Mouse (Mus musculus) C2C12 (cell line): ENCODE results near the gene Cenpk. TPM values are rescaled to one million over a fixed set of nuclear protein-coding genes. Genes with fewer than 3 reads are reported as not detected.
A peak's percentile ranks its signal among the peaks of the same experiment; 100 is the strongest.
"Not testable (repeated sequence)": the region's sequence is repeated elsewhere in the genome, so short reads cannot be mapped to it uniquely, and the experiment has no call there.

Source experiments
- H3K27me3 ChIP-seq: one replicate; pipeline ENCODE4 v1.6.1; 2011; ENCODE audit not compliant: control insufficient read depth, insufficient read depth, insufficient read length
- H3K36me3 ChIP-seq: one replicate; pipeline ENCODE4 v1.6.1; 2011; ENCODE audit not compliant: control insufficient read depth, insufficient read depth
- H3K4me3 ChIP-seq: one replicate; pipeline ENCODE4 v1.5.1; 2011; ENCODE audit warnings: mild to moderate bottlenecking, control low read depth; ENCODE audit not compliant: poor library complexity, insufficient read depth, severe bottlenecking
- H3K79me2 ChIP-seq: one replicate; pipeline ENCODE4 v1.6.1; 2011; ENCODE audit not compliant: control insufficient read depth, insufficient read depth
- H3K79me3 ChIP-seq: one replicate; pipeline ENCODE4 v1.6.1; 2011; ENCODE audit warnings: low read depth, control low read depth
- H3ac ChIP-seq: one replicate; pipeline ENCODE3; 2011; ENCODE audit warnings: low read depth; ENCODE audit not compliant: control insufficient read depth, insufficient read length
- CEBPB ChIP-seq: IDR thresholded peaks from one replicate; pipeline ENCODE4 v1.6.1; 2011; ENCODE audit warnings: low read depth, mild to moderate bottlenecking, control low read depth, moderate library complexity
- CTCF ChIP-seq: IDR thresholded peaks from one replicate; pipeline ENCODE4 v1.5.1; 2011; ENCODE audit not compliant: control insufficient read depth, insufficient read depth, insufficient read length
- FOSL1 ChIP-seq: IDR thresholded peaks from one replicate; pipeline ENCODE4 v1.8.0; 2011; ENCODE audit warnings: mild to moderate bottlenecking, low read length; ENCODE audit not compliant: poor library complexity, insufficient read depth, severe bottlenecking
- MAX ChIP-seq: IDR thresholded peaks from one replicate; pipeline ENCODE4 v1.6.1; 2011; ENCODE audit warnings: mild to moderate bottlenecking, control low read depth
- MYOD1 ChIP-seq: IDR thresholded peaks from one replicate; pipeline ENCODE4 v1.6.1; 2011; ENCODE audit warnings: low read depth; ENCODE audit not compliant: control insufficient read depth, insufficient read length
- MYOG ChIP-seq: IDR thresholded peaks from one replicate; pipeline ENCODE4 v1.6.1; 2011; ENCODE audit not compliant: control insufficient read depth, insufficient read length; ENCODE audit errors: extremely low read depth
- USF1 ChIP-seq: IDR thresholded peaks from one replicate; pipeline ENCODE4 v1.6.1; 2011; ENCODE audit warnings: low read depth, mild to moderate bottlenecking, control low read depth, moderate library complexity
- long read RNA-seq, 2 experiments: library from polyadenylated mRNA; unstranded; transcript quantifications; one replicate each; pipeline ENCODE4 v2.0.0; 2019 to 2020
- polyA plus RNA-seq: library from polyadenylated mRNA; unstranded; fragments of >200 nt; fragmentation: generic; extraction: Trizol; gene quantifications from one replicate; pipeline ENCODE4 v1.2.1, GENCODE M21; 2012; ENCODE audit warnings: missing spikeins

Cenpk gene
- 12.6 TPM for polyA plus RNA-seq
- long read RNA-seq, experiment 1, partial matches to known transcripts = 4 of 22 reads
- long read RNA-seq, experiment 1, other reads (novel, unspliced or antisense) = 18 of 22 reads
- long read RNA-seq, experiment 2, partial matches to known transcripts = 1 of 6 reads
- long read RNA-seq, experiment 2, other reads (novel, unspliced or antisense) = 5 of 6 reads

DNA sequence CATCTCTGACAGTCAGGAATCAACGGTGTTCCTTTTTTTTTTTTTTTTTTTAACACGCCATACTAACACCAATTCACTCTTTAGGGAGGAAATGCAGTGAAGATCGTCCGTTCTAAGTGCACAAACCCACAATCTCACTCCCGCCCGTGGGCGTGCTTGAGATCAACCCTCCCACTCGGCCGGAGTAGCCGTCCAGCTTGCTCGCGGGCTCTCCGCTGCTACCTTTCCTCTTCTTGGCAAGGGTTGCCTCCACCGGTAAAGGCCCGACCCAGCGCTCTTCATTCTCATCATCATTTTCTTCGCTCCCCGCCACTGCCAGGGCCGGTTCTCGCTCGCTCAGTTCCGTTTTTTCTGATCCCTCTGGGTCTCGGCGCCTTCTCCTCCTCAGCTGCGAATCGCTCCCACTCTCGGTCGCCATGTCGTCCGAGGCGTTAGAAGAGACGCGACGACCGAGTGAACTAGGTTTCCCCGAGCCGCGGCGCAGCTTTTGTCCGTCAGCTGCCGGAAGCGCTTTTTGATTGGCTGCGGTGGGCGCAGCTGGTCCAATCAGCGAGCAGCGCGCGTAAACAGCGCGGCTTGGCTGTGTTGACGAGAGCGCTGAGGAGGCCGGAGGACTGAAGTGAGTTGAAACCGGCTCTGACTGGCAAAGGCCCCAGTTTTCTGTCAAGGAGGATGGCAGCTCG lies at the start of gene Cenpk, which contains the start of gene Ppwd1:
Cenpk (plus strand) TSS at position 228 of the 683 bp plus-strand sequence.
Ppwd1 (minus strand) TSS at position 460 of the 683 bp plus-strand sequence.
- TF ChIP-seq CEBPB (no peak), MAX (peak; percentile 82), MYOD1 (no peak)
- Histone ChIP-seq H3ac (peak within 1 kb of the TSS; percentile 87), H3K79me2 (peaks cover 62% of the 10 kb centered on the region)

DNA sequence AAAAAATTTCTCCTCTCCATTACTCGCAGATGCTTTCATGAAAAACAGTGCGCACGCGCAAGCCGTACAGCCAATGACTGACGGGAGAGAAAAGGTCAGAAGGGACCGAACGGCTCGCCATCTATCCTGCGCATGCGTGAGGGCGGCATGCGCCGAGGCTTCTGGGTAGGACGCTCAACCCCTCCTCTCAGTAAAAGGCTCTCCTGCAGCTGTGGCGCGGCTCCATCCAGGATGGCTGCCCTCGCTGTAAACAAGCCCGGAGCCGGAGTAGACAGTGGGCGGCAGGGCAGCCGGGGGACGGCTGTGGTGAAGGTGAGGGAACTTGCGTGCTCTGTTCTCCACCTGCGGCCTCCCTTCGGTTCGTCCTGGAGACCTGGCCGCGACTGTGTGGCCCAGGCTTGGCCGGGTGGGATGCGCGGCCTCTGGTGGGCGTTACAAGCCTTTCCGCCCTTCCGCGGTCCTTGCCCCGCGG lies 49.7 kb upstream of the Cenpk start, which contains the start of gene Trim23:
Trim23 (plus strand) TSS at position 148 of the 472 bp plus-strand sequence.
- TF ChIP-seq MYOD1 = no peak
- no peak for TF ChIP-seq CTCF
- peak; percentile 49 for TF ChIP-seq MAX
- no peak for TF ChIP-seq FOSL1
- no peak for TF ChIP-seq MYOG
- no peak for TF ChIP-seq CEBPB
- TF ChIP-seq USF1 = peak; percentile 21
- no peaks in the 10 kb centered on the region for H3K27me3 ChIP-seq
- H3K79me3 ChIP-seq = peaks cover 41% of the 10 kb centered on the region
- peaks cover 10% of the 10 kb centered on the region for H3K36me3 ChIP-seq
- H3K79me2 ChIP-seq = peaks cover 60% of the 10 kb centered on the region
- peak within 1 kb of the TSS; percentile 98 for H3ac ChIP-seq
- H3K4me3 ChIP-seq = peak within 1 kb of the TSS; percentile 92

More for the DNA sequence above, at the start of gene Cenpk, which contains the start of gene Ppwd1:
- Histone ChIP-seq H3K79me3 (peaks cover 30% of the 10 kb centered on the region), H3K4me3 (peak within 1 kb of the TSS; percentile 78), H3K36me3 (peaks cover 16% of the 10 kb centered on the region), H3K27me3 (no peaks in the 10 kb centered on the region)

DNA sequence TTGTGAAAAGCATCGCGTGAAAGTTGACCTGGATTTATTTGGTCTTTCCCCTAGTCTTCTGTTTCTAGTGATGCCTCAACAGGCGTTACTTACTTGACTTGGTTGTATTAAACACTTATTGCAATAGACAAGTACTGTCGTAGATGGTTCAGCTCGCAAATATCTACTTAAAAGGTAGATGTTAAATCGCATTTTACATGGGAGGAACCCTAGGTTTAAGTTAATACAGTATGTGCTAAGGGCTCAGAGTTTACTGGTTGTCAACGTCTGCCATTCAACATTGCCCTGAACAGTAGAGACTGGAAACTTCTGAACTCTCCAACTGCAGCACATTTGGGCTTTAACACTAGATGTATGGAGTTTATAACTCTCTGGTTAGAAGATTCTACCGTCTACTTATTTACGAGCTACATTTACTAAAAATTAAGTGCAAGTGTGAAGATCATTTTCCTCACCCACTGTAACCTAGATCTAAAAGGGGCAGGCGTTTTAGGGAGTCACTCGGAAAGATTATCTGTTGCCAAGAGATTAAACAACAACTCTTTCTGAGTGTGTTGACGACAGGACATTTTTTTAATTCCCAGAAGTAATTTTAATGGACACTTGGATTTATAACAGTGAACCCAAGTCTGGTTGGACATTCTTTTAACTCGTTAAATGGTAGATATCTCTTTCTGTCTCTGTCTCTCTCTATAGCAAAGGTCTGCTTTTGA lies 49.1 kb upstream of the Cenpk start:
- peak overlapping the region; percentile 92 for H3K4me3 ChIP-seq
- peaks cover 56% of the 10 kb centered on the region for H3K79me2 ChIP-seq
- H3K36me3 ChIP-seq = peaks cover 11% of the 10 kb centered on the region
- no peaks in the 10 kb centered on the region for H3K27me3 ChIP-seq
- H3ac ChIP-seq = peak overlapping the region; percentile 98
- H3K79me3 ChIP-seq = peaks cover 38% of the 10 kb centered on the region
- no peak for TF ChIP-seq MAX

DNA sequence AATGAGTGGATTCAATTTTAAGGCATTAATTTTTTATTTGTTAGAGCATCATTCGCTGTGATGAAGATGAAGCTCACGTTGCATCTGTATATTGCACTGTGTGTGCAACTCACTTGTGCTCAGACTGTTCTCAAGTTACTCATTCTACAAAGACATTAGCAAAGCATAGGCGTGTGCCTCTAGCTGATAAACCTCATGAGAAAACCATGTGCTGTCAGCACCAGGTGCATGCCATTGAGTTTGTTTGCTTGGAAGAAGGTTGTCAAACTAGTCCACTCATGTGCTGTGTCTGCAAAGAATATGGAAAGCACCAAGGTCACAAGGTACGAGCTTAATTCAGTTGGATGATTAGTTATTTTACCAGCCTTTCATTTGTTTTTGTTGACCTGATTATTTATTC lies 41.1 kb upstream of the Cenpk start:
- H3ac ChIP-seq = no peak overlapping the region
- H3K27me3 ChIP-seq = no peaks in the 10 kb centered on the region
- TF ChIP-seq MYOG (no peak), CEBPB (no peak), FOSL1 (no peak), MYOD1 (no peak), CTCF (no peak), USF1 (no peak), MAX (no peak)
- H3K4me3 ChIP-seq = no peak overlapping the region
- H3K79me3 ChIP-seq = no peaks in the 10 kb centered on the region
- no peaks in the 10 kb centered on the region for H3K79me2 ChIP-seq
- H3K36me3 ChIP-seq = peaks cover 43% of the 10 kb centered on the region

DNA sequence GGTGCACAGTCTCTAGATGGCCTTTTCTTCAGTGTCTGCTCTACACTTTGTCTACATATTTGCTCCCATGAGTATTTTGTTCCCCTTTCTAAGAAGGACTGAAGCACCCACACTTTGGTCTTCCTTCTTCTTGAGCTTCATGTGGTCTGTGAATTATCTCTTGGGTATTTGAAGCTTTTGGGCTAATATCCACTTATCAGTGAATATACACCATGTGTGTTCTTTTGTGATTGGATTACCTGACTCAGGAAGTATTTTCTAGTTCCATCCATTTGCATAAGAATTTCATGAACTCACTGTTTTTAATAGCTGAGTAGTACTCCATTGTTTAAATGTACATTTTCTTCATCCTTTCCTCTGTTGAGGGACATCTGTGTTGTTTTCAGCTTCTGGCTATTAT lies 32.5 kb upstream of the Cenpk start:
- not testable (repeated sequence) for H3K79me3 ChIP-seq, H3K27me3 ChIP-seq, H3K79me2 ChIP-seq, H3K4me3 ChIP-seq, H3ac ChIP-seq
- H3K36me3 ChIP-seq = peaks cover 39% of the 10 kb centered on the region

DNA sequence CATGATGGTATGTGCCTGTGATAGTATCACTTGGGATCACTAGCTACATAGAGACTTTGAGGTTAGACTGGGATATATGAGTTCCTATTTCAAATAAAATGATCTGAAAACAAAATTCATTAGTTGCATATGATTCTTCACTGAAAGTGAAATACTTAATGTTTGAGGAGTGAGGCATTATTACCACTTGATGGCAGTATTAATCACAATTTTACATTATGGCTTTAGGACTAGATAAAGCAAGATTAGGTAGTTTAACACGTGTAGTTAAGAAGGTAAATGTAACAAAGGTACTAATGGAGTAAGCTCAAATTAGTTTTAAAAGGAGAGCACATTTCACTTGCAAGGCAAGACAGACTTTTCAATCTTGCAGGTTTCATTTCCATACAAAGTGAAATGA lies 24.1 kb upstream of the Cenpk start:
- Histone ChIP-seq H3K4me3 (no peak overlapping the region), H3K36me3 (peaks cover 37% of the 10 kb centered on the region), H3K79me2 (no peaks in the 10 kb centered on the region), H3ac (no peak overlapping the region), H3K79me3 (no peaks in the 10 kb centered on the region), H3K27me3 (no peaks in the 10 kb centered on the region)
- TF ChIP-seq MYOD1 (no peak), FOSL1 (no peak), MYOG (no peak), CTCF (no peak), USF1 (no peak), CEBPB (no peak), MAX (no peak)
